20 mouse cellular contexts compared by ENCODE assay signal in genomic region chr8:78515132-78515531, GRCm38 (mm10).
"Had no signal": no experiment of that assay in that cellular context is flagged by ENCODE, and none has a peak within 500 bp of the region (broad histone marks: within the 10 kb centered on the region; RNA-seq: fewer than 3 reads in every experiment).

No protein-coding gene starts in this region.

- H3K27ac ChIP-seq: kidney, postnatal 0 days; left cerebral cortex, adult 2 months; limb, embryonic 12.5 days; limb, embryonic 15.5 days; liver, embryonic 14.5 days; macrophage; neural tube, embryonic 13.5 days; stomach, embryonic 15.5 days had no signal

- ATAC-seq: liver, postnatal 0 days; lung, postnatal 0 days had no signal

- H3K4me2 ChIP-seq: limb, embryonic 12.5 days; limb, embryonic 15.5 days; liver, embryonic 11.5 days; lung, embryonic 14.5 days; neural tube, embryonic 13.5 days; stomach, embryonic 15.5 days had no signal

- H3K9me3 ChIP-seq: limb, embryonic 12.5 days; limb, embryonic 15.5 days; neural tube, embryonic 13.5 days; stomach, embryonic 15.5 days had no signal

- H3K27me3 ChIP-seq: limb, embryonic 12.5 days; limb, embryonic 15.5 days; neural tube, embryonic 13.5 days; stomach, embryonic 15.5 days had no signal

- DNase-seq: kidney, adult 2 months; kidney, postnatal 25 days; layer of hippocampus, postnatal 36 days; liver, postnatal 0 days; lung, embryonic 14.5 days; midbrain, embryonic 14.5 days; retina, postnatal 1 day; right cerebral cortex, postnatal 25 days; spleen, adult 18-20 months; thymus, postnatal 36 days had no signal

- H3K9ac ChIP-seq: limb, embryonic 12.5 days; limb, embryonic 15.5 days; liver, embryonic 14.5 days; liver, postnatal 0 days; lung, embryonic 14.5 days; neural tube, embryonic 13.5 days; stomach, embryonic 15.5 days had no signal

- H3K4me3 ChIP-seq: left cerebral cortex, adult 2 months; limb, embryonic 12.5 days; limb, embryonic 15.5 days; neural tube, embryonic 13.5 days; stomach, embryonic 15.5 days had no signal
